Mouse (Mus musculus) megakaryocyte, embryonic 14.5 days (primary cell): ENCODE measurements around the gene Klhl25.

Experiments used
- FLI1 ChIP-seq: IDR thresholded peaks from 2 replicates; pipeline ENCODE4 v1.6.1; 2012; ENCODE audit warnings: low read length, inconsistent platforms, mixed read lengths
- GATA1 ChIP-seq: IDR thresholded peaks from 3 replicates; pipeline ENCODE4 v1.6.1; 2012; ENCODE audit warnings: mixed read lengths, low read length, inconsistent platforms, borderline replicate concordance

DNA sequence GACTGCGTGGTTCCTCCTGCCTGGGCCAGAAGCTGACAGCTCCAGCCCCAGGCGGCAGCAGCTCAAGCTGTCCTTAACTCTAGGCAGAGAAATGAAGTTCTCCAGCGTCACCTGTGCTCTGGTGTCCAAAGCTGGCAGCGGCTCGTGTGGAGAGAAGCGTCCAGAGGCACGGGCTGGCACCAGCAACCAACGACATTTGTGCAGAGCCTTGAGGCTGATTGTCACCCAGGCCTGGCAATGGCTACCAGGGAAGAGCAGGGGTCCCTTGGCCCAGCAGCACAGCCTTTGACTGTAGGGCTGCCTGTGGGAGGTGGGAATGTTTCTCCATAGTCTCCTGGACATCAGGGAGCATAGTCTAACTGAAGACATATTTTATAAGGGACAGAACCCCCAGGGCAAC is 24.6 kb downstream of the Klhl25 start:
- no peak for TF ChIP-seq GATA1
- no peak for TF ChIP-seq FLI1
